Mouse (Mus musculus) c-Kit-negative CD71-positive TER-119-positive erythroid progenitor cells, embryonic 14.5 days (primary cell): ENCODE measurements around the gene Cdk14.

Source experiments
- DNase-seq: peaks from one replicate; pipeline ENCODE4 v3.0.0-alpha.2; 2013; ENCODE audit warnings: low read depth, low spot score

Cdk14 gene

GRCm38 (mm10) chr5:4801971-4802370 lies 618.1 kb downstream of the Cdk14 start:
- DNase-seq = no peak

- no peak for DNase-seq
Observed at GRCm38 (mm10) chr5:4801096-4801850, 618.8 kb downstream of the Cdk14 start.

- DNase-seq = no peak
Observed at GRCm38 (mm10) chr5:4791219-4791618, 628.9 kb downstream of the Cdk14 start.

GRCm38 (mm10) chr5:4790265-4790664 lies 629.8 kb downstream of the Cdk14 start:
- DNase-seq = no peak

GRCm38 (mm10) chr5:4788484-4788883 lies 631.6 kb downstream of the Cdk14 start:
- no peak for DNase-seq

GRCm38 (mm10) chr5:4786816-4787215 lies 633.3 kb downstream of the Cdk14 start:
- no peak for DNase-seq

- no peak for DNase-seq
Observed at GRCm38 (mm10) chr5:4778274-4778673, 641.8 kb downstream of the Cdk14 start.

- DNase-seq = no peak
Observed at GRCm38 (mm10) chr5:4776495-4776894, 643.6 kb downstream of the Cdk14 start.

GRCm38 (mm10) chr5:4773090-4773772 lies 646.9 kb downstream of the Cdk14 start:
- DNase-seq = no peak

GRCm38 (mm10) chr5:4770609-4771008 lies 649.5 kb downstream of the Cdk14 start:
- no peak for DNase-seq

- no peak for DNase-seq
Observed at GRCm38 (mm10) chr5:4767896-4768295, 652.2 kb downstream of the Cdk14 start.

- DNase-seq = no peak
Observed at GRCm38 (mm10) chr5:4766719-4767118, 653.4 kb downstream of the Cdk14 start.

GRCm38 (mm10) chr5:4761891-4762290 lies 658.2 kb downstream of the Cdk14 start:
- DNase-seq = no peak

GRCm38 (mm10) chr5:4758331-4759080 lies 661.6 kb downstream of the Cdk14 start:
- DNase-seq = no peak

- no peak for DNase-seq
Observed at GRCm38 (mm10) chr5:4757902-4758301, 662.2 kb downstream of the Cdk14 start, which contains the start of gene Fzd1. Gene Fzd1, minus strand, starts transcription at chr5:4758035.

GRCm38 (mm10) chr5:4756871-4757711 lies 663.0 kb downstream of the Cdk14 start:
- no peak for DNase-seq

GRCm38 (mm10) chr5:4756001-4756681 lies 664.0 kb downstream of the Cdk14 start:
- DNase-seq = no peak

- no peak for DNase-seq
Observed at GRCm38 (mm10) chr5:4755326-4755725, 664.8 kb downstream of the Cdk14 start.

GRCm38 (mm10) chr5:4754701-4755281 lies 665.3 kb downstream of the Cdk14 start:
- DNase-seq = no peak
